Mouse (Mus musculus) thymus, postnatal 0 days (tissue): ENCODE results near the gene Gm14226. TPM values are rescaled to one million over a fixed set of nuclear protein-coding genes. Genes with fewer than 3 reads are reported as not detected.
A peak's percentile ranks its signal among the peaks of the same experiment; 100 is the strongest.
"Not testable (repeated sequence)": the region's sequence is repeated elsewhere in the genome, so short reads cannot be mapped to it uniquely, and the experiment has no call there.

Experiments
- DNase-seq: peaks from one replicate; pipeline ENCODE4 v3.0.0-alpha.2; 2015; ENCODE audit warnings: low spot score
- polyA plus RNA-seq: library from polyadenylated mRNA; unstranded; fragments of >200 nt; fragmentation: Nextera tagmentation; extraction: Ambion mirVana; gene quantifications from 2 replicates; pipeline ENCODE4 v1.2.1, GENCODE M21; 2015

Gene Gm14226
- polyA plus RNA-seq, 1 experiment from 2014 or later: 0.05 TPM

- peak; percentile 49 for DNase-seq
Observed at GRCm38 (mm10) chr2:155047452-155048178, 29.5 kb downstream of the Gm14226 start.

- DNase-seq: no peak
Observed at GRCm38 (mm10) chr2:155050108-155050503, 32.0 kb downstream of the Gm14226 start.

GRCm38 (mm10) chr2:155050504-155051236, 32.6 kb downstream of the Gm14226 start:
- peak; percentile 99 for DNase-seq

GRCm38 (mm10) chr2:155051622-155052351, 33.7 kb downstream of the Gm14226 start:
- DNase-seq: no peak

- no peak for DNase-seq
Observed at GRCm38 (mm10) chr2:155052681-155053080, 34.6 kb downstream of the Gm14226 start.

GRCm38 (mm10) chr2:155053512-155053911, 35.4 kb downstream of the Gm14226 start:
- DNase-seq: not testable (repeated sequence)

- no peak for DNase-seq
Observed at GRCm38 (mm10) chr2:155054672-155055071, 36.6 kb downstream of the Gm14226 start.

GRCm38 (mm10) chr2:155056076-155056578, 38.1 kb downstream of the Gm14226 start:
- DNase-seq: no peak

GRCm38 (mm10) chr2:155057361-155057760, 39.3 kb downstream of the Gm14226 start:
- DNase-seq: no peak

- no peak for DNase-seq
Observed at GRCm38 (mm10) chr2:155071027-155071426, 53.0 kb downstream of the Gm14226 start.

- no peak for DNase-seq
Observed at GRCm38 (mm10) chr2:155072353-155073145, 54.5 kb downstream of the Gm14226 start.

GRCm38 (mm10) chr2:155073347-155073746, 55.3 kb downstream of the Gm14226 start:
- DNase-seq: no peak

- DNase-seq: peak; percentile 92
Observed at GRCm38 (mm10) chr2:155073978-155074765, 56.1 kb downstream of the Gm14226 start, which contains the start of gene Ahcy. Gene Ahcy (minus strand): TSS chr2:155074497.

- DNase-seq: no peak
Observed at GRCm38 (mm10) chr2:155074766-155075330, 56.8 kb downstream of the Gm14226 start.

- no peak for DNase-seq
Observed at GRCm38 (mm10) chr2:155075649-155076048, 57.6 kb downstream of the Gm14226 start.
